Mouse (Mus musculus): ENCODE results near the gene Clcf1.

GRCm38 (mm10) chr19:4215451-4215840 lies 1.4 kb downstream of the Clcf1 start:
- TF ChIP-seq CTCF (IDR thresholded peaks at IDR 0.05) (no peak), EP300 (IDR thresholded peaks at IDR 0.05) (no peak)
